Mouse (Mus musculus): ENCODE data around the gene B3galt4.

B3galt4 gene

DNA sequence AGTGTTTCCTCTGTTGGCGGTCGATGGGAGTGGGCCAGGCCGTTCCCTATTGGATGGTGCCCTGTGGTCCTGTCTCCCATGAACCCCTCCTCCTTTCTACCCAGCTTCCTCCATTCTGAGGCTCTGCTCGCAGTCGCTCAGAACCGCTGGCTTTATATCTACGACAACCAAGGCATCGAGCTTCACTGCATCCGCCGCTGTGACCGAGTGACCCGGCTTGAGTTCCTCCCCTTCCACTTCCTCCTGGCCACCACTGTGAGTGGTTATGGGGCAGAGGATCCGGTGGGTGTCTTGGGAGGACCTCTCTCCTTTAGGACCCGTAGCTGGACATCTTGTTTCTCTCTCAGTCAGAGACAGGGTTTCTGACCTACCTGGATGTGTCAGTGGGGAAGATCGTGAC is 7.8 kb downstream of the B3galt4 start:
- no peak for DNase-seq (ENCODE audit: low read depth)

DNA sequence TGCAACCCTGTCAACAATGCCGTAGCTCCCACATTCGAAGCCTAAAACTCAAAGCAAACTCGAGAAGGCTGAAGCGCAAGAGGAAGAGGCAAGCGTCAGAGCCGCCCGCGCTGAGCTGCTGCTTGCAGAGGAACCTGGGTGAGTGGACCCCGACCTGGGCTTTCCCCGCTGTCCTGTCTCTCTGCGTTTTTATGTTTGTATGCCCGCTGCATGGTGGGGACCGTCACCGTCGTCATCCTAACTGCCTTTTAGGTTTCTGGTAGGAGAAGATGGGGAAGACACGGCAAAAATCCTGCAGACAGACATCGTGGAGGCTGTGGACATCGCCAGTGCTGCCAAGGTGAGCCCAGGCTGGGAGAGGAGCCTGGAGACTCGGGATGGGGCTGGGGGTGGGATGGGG is 9.9 kb downstream of the B3galt4 start:
- DNase-seq (ENCODE audit: low read depth) = no peak

DNA sequence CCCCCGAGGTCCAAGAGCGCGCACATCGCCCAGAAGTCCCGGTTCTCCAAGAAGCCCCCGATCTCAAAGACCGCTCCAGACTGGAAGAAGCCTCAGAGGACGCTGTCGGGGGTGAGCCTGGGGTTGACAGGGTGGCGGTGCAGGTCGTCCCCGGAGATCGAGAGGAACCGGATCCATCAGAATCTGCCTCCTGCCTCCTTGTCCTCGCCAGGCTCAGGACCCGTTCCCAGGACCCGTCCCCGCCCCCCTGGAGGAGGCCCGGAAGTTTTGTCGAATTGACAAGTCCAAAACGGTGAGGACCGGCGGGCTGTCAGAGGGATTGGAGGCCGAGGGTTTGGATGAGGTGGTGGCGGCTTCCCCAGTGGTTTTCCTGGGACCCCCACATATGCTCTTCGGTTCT is 10.3 kb downstream of the B3galt4 start:
- DNase-seq (ENCODE audit: low read depth) = peak; percentile 62

DNA sequence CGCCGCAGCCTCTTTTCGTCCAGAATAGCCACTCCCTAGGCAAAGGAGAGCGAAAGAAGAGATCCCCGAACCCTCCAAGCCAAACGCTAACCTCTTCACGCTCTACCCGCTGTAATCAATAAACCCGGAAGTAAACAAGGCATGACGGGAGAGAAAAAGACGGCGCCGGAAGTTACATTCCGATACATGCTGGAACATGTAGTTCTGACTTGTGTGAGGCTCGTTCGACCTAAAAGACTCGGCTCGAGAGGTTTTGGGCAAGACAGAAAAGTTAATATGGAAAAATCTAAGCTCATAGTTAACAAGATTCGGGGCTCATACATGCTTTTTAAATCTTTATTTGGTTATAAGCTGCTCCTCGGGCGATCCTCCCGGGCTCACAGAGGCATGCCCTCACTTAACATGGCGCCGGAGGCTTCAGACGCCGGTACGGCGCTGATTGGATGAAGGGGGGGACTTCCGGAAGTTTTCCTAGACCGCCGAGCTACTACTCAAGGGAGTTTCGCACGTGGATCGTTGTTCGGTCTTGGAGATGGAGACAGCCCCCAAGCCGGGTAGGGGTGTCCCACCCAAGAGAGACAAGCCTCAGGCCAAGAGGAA is 11.0 kb downstream of the B3galt4 start, which contains the start of the genes Pfdn6 and Wdr46:
TSS of gene Pfdn6 (minus strand) at position 138 of the 600 bp plus-strand sequence.
TSS of gene Wdr46 (plus strand) at position 455 of the 600 bp plus-strand sequence.
- peak; percentile 91 for DNase-seq (ENCODE audit: low read depth)

DNA sequence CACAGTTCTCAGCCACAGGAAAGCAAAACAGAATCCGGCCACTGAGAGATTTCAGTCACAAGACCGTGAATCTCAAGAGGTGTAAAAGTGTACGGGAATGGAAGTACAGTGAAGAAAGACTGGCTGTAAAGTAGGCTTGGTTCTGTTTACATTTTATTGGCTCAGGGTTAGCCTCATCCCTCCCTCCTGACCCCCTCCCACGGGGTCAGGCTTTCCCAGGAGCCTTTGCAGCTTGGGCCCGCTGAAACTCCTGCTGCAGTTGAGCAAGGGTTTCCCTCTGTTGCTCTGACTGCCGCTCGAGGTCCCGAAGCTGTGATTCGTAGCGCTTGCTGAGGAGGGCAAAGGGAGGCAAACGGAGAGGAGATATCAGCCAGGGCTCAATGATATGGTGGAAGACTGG is 12.5 kb downstream of the B3galt4 start:
- no peak for DNase-seq (ENCODE audit: low read depth)

DNA sequence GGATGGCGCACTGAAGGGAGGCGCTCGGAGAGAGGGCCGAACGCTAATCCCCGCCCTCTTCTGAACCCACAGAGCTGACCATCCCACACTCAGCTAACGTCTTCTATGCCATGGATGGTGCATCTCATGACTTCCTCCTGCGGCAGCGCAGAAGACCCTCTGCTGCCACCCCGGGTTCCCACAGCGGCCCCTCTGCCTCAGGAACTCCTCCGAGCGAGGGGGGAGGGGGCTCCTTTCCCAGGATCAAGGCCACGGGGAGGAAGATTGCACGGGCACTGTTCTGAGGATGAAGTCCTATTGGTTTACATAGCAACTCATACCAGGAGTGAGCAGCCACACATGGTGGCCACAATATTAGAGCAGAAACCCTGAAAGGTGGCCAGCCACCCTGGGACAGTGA is 14.3 kb downstream of the B3galt4 start:
- no peak for DNase-seq (ENCODE audit: low read depth)

DNA sequence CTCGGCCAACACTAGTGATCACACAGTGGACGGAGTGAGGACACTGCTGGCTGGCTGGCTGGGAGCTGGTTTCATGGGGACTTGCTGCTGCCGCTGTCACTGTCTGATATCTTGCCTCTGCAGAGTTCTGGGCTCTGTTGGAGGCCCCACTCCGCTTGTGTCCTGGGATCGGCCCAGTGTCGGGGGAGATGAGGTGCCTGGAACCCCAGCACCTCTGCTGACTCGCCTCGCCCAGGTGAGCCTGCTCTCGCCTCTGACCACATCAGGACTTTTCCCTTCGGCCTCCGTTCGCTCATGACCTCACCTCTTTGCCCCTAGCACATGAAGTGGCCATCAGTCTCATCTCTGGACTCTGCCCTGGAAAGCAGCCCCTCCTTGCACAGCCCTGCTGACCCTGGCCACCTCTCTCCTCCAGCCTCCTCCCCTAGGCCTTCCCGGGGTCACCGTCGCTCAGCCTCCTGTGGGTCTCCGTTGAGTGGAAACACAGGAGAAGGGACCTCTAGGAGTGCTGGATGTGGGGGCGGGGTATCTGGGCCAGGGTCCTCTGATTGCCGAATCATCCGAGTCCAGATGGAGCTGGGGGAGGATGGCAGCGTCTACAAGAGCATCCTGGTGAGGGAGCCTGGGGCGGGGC is 15.7 kb downstream of the B3galt4 start:
- DNase-seq (ENCODE audit: low read depth) = no peak

DNA sequence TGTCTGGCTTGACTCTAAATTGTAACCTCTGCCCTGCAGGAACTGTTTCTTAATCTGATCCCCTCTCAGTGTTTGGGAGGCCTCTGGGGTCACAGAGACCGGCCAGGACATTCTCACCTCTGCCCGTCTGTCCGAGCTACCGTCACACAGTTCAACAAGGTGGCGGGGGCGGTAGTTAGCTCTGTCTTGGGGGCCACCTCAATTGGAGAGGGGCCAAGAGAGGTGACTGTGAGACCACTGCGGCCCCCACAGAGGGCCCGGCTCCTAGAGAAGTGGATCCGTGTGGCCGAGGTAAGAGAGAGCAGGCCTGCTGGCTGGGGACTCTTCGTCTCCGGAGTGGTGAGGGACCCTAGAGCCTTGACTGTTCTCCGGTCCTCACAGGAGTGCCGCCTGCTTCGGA is 18.3 kb downstream of the B3galt4 start:
- no peak for DNase-seq (ENCODE audit: low read depth)

DNA sequence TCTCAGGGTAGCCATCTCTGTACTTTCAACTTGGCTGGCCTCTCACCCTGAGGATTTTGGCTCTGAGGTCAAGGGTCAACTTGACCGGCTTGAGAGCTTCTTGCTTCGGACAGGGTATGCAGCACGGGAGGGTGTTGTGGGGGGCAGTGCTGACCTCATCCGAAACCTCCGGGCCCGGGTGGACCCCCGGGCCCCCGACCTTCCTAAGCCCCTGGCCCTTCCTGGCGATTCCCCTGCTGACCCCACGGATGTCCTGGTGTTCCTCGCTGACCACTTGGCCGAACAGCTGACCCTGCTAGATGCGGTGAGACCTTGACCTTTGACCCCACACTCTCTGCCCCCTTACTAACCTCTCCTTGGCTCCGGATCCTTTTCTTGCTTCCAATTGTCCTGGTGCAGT is 18.8 kb downstream of the B3galt4 start:
- DNase-seq (ENCODE audit: low read depth) = no peak

DNA sequence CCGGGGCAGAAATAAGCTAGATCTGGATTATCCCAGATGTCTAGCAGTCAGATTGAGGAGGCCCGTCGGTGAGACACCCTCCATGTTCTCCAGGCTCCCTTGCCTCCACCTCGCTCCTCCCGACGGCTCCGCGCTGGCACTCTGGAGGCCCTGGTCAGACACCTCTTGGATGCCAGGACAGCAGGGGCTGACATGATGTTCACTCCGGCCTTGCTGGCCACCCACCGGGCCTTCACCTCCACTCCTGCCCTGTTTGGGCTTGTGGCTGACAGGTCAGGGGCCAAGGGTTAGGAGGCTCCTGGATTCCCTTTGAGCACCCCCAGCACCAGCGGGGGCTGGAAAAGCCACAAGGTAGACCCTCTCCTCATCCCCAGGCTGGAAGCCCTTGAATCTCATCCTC is 19.3 kb downstream of the B3galt4 start:
- no peak for DNase-seq (ENCODE audit: low read depth)

DNA sequence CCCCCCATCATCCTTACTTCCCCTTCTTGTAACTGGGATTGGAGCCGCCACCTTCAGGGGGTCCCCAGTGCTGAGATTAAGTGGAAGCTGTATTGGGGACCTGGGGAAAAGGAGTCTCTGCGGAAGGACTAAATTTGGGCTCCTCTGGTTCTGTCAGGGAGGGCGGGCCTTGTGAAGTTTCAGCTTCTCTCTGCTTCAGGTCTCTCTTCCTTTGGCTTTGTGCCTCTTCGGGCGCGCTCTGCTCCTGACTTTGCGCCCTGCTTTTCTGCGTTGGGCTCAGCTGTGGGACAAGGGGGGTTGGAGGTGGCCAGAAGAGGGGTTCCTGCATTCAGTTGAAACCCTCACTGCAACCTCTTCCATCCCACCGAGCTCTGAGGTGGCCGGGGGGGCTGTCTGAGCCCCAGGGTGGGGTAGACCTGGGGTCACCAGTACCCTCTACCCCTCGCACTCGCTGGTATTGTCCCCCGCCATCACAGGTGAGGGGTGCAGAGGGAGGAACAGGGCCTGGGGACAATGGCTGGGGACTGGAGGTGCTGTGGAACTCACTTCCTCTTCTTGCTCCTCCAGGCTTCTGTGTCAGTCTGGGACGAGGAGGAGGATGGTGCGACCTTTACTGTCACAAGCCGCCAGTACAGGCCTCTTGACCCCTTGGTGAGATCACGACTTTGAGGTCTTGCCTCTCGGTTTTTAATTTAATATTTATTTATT is 20.0 kb downstream of the B3galt4 start:
- no peak for DNase-seq (ENCODE audit: low read depth)

DNA sequence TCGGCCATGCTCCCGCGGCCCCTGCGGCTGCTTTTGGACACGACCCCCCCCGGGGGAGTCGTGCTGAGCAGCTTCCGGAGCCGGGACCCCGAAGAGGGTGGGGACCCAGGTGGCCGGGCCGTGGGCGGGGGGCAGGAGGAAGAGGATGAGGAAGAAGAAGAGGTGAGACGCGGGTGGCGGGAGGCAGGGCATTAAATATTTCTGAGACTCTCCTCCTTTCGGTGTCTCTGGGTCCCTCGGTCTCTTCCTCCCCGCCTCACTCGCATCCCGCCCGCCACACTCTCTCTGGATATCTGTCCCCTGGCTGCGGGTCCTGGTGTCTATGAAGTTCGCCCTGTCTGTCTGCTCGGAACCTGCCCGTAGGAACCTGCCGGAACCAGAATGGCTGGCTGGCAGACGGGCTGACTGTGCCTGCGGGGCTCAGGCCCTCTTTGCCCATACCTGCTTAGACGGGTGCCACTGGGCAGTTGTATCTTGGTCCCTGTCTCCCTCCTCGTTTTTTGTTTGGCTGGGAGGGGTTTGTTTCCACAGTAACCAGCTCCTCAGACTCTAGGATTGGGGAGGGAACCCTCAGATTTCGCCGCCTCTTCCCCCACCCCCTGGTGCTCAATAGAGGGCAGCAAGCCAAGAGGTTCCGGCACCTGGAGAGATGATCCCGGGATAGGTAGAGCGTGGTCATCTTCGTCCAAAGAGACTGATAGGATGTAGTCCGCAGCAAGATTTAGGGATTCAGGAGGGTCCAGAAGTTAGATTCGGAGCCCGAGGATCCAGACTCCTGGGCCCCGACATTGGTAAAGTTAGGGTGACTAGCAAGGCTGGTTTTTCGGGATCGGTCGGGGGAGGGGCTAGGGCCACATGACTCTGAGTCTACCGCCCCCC is 20.8 kb downstream of the B3galt4 start:
- peak; percentile 76 for DNase-seq (ENCODE audit: low read depth)

DNA sequence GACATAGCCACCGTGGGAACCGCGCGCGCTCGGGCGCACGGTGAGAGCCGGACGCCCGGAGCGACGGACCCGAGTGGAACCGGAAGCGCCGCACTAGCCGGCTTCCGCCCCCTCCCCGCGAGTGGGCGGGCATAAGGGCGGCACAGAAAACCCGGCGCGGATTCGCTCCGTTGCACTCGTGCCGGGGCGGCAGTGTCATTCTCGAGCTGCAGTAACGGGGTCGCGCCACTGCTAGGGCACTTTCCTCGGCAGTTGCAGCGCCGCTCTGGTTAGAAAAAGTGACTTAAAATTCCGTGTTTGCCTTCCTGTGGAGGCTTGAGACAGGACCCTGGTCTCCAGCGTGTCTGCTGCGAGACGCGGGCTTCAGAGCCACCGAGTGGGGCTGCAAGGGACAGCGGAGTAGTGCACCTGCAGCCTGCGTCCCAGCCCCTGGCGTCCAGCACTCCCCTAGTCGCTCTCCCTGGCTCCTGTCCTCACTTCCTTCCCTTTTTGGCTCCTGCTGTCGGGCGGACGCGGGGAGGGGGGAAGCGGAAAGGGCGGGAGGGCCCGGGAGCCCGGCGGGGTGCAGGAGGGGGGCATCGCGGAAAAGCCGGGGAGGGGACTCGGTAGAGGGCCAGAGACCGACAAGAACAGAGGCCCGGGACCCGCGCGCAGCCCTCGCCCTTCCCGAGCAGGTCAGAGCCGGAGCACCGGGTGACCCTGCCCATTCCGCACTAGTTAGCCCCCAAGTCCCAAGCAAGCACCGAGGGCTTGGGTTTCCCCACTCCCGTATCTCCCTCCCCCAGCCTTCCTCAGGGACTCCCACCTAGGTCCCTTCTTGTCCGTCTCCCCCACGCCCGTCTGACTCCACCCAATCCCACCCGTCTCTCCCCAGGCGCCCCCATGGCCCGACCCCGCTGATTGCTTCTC is 21.7 kb downstream of the B3galt4 start, which contains the start of gene Rgl2:
TSS of gene Rgl2 (plus strand) at position 173 of the 909 bp plus-strand sequence.
- peak; percentile 96 for DNase-seq (ENCODE audit: low read depth)

DNA sequence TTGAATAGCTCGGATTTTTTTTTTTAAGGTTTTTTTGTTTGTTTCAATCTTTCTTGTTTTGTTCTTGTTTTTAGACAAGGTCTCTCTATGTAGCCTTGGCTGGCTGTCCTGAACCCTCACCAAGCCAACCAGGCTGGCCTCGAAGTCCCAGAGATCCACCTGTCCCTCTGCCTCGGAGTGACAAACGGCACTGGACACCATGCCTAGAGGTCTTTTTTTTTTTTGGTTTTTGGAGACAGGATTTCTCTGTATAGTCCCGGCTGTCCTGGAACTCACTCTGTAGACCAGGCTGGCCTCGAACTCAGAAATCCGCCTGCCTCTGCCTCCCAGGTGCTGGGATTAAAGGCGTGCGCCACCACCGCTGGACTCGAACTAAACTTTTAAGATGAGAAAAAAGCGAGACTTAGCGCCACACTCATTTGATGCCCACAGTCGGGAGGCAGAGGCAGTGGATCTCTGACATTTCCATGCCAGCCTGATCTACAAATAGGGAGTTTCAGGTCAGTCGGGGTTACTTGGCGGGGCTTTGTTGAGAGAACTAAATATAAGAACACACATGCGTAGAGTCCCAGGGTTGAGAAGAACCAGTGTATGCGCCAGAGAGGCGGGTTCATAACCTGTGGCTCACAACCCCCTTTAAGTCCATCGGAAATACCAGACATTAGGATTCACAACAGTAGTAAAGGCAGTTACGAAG is 22.9 kb downstream of the B3galt4 start:
- no peak for DNase-seq (ENCODE audit: low read depth)

DNA sequence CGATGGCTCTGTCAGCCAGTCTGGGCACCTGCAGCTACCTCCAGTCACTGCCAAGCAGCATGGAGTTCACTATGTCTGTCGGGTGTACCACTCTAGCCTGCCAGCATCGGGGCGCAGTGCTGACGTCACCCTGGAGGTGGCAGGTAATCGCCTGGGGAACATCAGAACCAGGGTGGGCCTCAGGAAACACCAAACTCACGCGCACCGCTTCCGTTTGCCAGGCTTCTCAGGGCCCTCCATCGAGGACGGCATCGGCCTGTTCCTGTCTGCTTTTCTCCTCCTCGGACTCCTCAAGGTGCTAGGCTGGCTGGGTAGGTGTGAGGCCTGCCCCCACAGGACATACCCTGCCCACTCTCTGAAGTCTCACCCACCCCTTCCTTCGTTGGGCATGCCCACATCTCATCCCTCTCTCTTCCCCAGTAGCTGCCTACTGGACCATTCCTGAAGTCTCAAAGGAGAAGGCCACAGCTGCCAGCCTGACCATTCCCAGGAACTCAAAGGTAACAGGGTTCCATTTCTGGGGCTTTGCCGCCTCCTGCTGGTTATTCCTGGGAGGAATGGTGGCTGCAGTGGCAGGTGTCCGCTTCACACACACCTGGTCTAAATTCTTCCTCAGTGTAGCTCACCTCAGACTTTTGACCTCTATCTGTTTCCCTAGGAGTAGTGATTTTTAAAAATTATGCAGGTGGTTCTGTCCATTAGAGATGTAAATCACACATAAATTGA is 24.9 kb downstream of the B3galt4 start:
- DNase-seq (ENCODE audit: low read depth) = peak; percentile 51

DNA sequence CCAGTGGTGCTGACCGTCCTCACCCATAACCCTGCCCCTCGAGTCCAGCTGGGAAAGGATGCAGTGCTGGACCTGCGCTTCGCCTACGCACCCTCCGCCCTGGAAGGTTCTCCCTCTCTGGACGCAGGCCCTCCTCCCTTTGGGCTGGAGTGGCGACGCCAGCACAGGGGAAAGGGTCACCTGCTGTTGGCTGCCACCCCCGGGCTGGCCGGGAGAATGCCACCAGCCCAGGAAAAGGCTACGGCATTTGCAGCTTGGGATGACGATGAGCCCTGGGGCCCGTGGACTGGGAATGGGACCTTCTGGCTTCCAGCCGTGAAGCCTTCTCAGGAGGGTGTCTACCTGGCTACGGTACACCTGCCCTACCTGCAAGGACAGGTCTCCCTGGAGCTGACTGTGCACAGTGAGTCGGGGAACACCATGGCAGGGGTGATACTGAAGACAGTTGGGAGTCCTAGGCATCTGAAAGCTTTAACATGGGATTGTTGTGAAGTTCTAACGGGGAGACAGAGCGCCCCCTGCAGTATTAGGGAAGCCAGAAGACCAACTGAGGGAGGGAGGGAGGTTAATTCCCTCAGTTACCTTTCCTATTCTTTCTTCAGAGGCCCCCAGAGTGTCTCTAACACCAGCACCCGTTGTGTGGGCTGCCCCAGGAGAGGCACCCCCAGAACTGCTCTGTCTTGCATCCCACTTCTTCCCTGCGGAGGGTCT is 25.7 kb downstream of the B3galt4 start:
- peak; percentile 27 for DNase-seq (ENCODE audit: low read depth)

DNA sequence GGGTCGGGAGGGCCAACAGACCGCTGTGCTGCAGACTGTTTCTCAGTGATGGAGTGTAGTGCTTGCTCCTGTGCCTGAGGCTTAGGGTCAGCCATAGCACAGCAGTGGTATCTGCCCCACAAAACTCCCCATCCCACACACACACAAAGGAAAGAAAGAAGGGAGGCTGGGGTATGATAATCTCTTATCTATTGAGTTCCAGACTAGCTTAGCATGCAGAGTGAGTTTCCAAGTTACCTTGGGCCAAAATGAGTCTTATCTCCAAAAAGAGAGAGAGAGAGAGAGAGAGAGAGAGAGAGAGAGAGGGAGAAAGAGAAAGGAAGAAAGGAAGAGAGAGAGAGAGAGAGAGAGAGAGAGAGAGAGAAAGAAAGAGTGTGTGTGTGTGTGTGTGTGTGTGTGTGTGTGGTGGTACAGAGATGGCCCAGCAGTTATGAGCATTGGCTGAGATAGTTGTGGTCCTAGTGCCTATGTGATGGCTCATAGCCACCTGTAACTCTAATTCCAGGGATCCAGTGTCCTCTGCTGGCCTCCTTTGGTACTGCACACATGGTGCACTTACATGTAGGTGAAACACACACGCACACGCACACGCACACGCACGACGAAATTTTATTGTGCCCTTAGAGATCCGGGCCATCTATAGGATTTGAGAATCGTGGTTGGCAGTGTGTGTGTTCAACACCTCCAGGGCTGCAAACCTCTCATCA is 26.6 kb downstream of the B3galt4 start:
- DNase-seq (ENCODE audit: low read depth) = peak; percentile 76

DNA sequence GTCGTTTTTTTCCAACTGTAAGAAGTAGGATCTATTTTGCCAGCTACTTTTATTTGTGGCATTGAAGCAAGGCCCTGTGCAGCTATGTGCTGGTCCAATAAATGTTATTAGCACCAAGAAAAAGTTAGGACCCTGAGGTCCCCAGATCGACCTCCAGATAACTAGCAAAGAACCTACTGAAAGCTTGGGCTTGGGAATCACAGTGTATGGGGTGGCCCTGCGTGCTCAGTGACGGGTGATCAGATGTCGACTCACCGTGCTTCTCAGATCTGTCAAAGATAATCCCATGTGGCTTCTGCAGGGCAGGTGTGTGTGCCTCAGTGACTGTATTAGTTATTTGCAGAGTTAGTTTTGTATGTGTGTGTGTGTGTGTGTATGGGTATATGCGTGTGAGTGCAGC is 29.9 kb downstream of the B3galt4 start:
- no peak for DNase-seq (ENCODE audit: low read depth)

Measured in NIH3T3 (cell line).